Mouse (Mus musculus) ES-E14 (cell line): ENCODE results near the gene Nipal1.

Experiments
- HCFC1 ChIP-seq: IDR thresholded peaks from 2 replicates; pipeline ENCODE4 v1.6.1; 2012; ENCODE audit warnings: low read length, inconsistent platforms, borderline replicate concordance; ENCODE audit not compliant: insufficient read depth
- ZC3H11A ChIP-seq: IDR thresholded peaks from 2 replicates; pipeline ENCODE4 v1.6.1; 2012; ENCODE audit warnings: low read depth, mild to moderate bottlenecking, inconsistent platforms, low read length, borderline replicate concordance
- ZNF384 ChIP-seq: IDR thresholded peaks from 2 replicates; pipeline ENCODE4 v1.6.1; 2012; ENCODE audit warnings: low read depth, low read length, inconsistent platforms

- no peak for TF ChIP-seq ZNF384
- no peak for TF ChIP-seq HCFC1
- TF ChIP-seq ZC3H11A: no peak
Measured at GRCm38 (mm10) chr5:72658375-72658774, 10.8 kb downstream of the Nipal1 start.
